Mouse (Mus musculus) thymus, postnatal 14 days (tissue): ENCODE results near the gene Ffar1.
A peak's percentile ranks its signal among the peaks of the same experiment; 100 is the strongest.

ENCODE experiments used
- DNase-seq: peaks from one replicate; pipeline ENCODE4 v3.0.0; 2021

The Ffar1 gene

GRCm38 (mm10) chr7:30861464-30861863 is at the start of gene Ffar1:
Gene Ffar1 (minus strand): TSS chr7:30861564.
- no peak for DNase-seq

- no peak for DNase-seq
These were observed 48.4 kb upstream of the Ffar1 start for GRCm38 (mm10) chr7:30909773-30910172.

- DNase-seq, result no peak
These were observed 47.6 kb upstream of the Ffar1 start for GRCm38 (mm10) chr7:30908992-30909431.

- DNase-seq, result no peak
These were observed 47.1 kb upstream of the Ffar1 start for GRCm38 (mm10) chr7:30908277-30908991.

GRCm38 (mm10) chr7:30904042-30904441 is 42.7 kb upstream of the Ffar1 start:
- peak; percentile 15 for DNase-seq

GRCm38 (mm10) chr7:30895217-30895616 is 33.9 kb upstream of the Ffar1 start:
- DNase-seq, result no peak

- no peak for DNase-seq
These were observed 31.2 kb upstream of the Ffar1 start for GRCm38 (mm10) chr7:30892515-30892914.

- DNase-seq, result no peak
These were observed 30.4 kb upstream of the Ffar1 start for GRCm38 (mm10) chr7:30891746-30892145.

GRCm38 (mm10) chr7:30890681-30891080 is 29.3 kb upstream of the Ffar1 start:
- no peak for DNase-seq

GRCm38 (mm10) chr7:30888786-30889185 is 27.4 kb upstream of the Ffar1 start:
- DNase-seq, result no peak

GRCm38 (mm10) chr7:30887568-30888188 is 26.3 kb upstream of the Ffar1 start:
- no peak for DNase-seq

GRCm38 (mm10) chr7:30886852-30887251 is 25.5 kb upstream of the Ffar1 start:
- DNase-seq, result no peak

- no peak for DNase-seq
These were observed 22.7 kb upstream of the Ffar1 start for GRCm38 (mm10) chr7:30884047-30884446.

- DNase-seq, result no peak
These were observed 20.0 kb upstream of the Ffar1 start for GRCm38 (mm10) chr7:30881367-30881766.

GRCm38 (mm10) chr7:30880176-30880575 is 18.8 kb upstream of the Ffar1 start, which contains the start of gene Cd22:
Gene Cd22 (minus strand): TSS chr7:30880342.
- DNase-seq, result peak; percentile 18

GRCm38 (mm10) chr7:30878950-30879349 is 17.6 kb upstream of the Ffar1 start:
- DNase-seq, result no peak

GRCm38 (mm10) chr7:30873083-30873482 is 11.7 kb upstream of the Ffar1 start:
- peak; percentile 64 for DNase-seq

- no peak for DNase-seq
These were observed 2.0 kb upstream of the Ffar1 start for GRCm38 (mm10) chr7:30863386-30863785.

GRCm38 (mm10) chr7:30859635-30860402 is 1.5 kb downstream of the Ffar1 start:
- peak; percentile 59 for DNase-seq

- peak; percentile 73 for DNase-seq
These were observed 2.1 kb downstream of the Ffar1 start for GRCm38 (mm10) chr7:30859290-30859634.

GRCm38 (mm10) chr7:30857746-30858145 is 3.6 kb downstream of the Ffar1 start:
- DNase-seq, result no peak

- DNase-seq, result no peak
These were observed 5.3 kb downstream of the Ffar1 start, which contains the start of gene Ffar3 for GRCm38 (mm10) chr7:30856078-30856477. Gene Ffar3 (minus strand): TSS chr7:30856178.

GRCm38 (mm10) chr7:30851421-30851820 is 9.9 kb downstream of the Ffar1 start:
- DNase-seq, result no peak

GRCm38 (mm10) chr7:30847934-30848333 is 13.4 kb downstream of the Ffar1 start:
- DNase-seq, result no peak
